Mouse (Mus musculus): ENCODE data around the gene 2810006K23Rik.
A peak's percentile ranks its signal among the peaks of the same experiment; 100 is the strongest.
"Not testable (repeated sequence)": the region's sequence is repeated elsewhere in the genome, so short reads cannot be mapped to it uniquely, and the experiment has no call there.

Gene 2810006K23Rik

DNA sequence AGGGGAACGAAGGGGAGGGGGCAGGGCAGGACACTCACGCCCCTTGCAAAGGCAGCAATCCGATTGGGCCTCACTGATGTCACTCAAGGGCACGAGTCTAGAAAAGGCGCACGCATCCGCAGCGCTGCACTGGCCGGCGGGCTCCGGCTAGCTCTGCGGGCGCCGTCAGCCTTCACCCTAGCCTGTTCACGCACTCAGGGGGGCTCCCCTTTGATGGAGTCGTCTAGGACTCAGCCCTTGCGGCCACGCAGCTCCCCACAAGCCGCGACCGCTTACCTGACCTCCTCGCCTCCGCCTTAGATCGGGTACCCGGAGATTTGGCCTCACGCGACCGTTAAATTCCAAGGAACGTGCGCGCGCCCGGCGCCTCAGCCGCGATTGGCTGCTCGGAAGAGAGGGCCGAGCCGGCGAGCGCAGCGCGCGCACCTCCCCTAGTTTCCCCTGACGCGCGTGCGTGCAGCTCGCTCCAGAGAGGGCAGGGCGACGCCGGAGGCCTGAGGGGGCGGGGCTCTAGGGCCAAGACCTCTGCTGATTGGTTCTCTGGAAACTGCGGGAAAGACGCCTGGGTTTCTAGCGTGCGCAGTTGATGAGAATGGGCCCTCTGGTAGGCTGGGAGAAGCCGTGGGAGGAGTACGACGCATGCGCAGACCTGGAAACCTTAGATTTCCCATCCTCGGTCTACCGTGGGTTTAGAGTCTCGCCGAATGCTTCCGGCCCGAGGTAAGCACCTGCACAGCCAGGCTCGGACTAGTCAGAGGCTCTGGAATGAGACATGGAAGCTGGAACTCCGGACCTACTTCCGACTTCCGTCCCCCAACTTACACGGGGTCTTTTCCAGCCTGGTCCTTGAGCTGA, at the start of gene 2810006K23Rik, which contains the start of gene Mphosph9:
TSS of gene 2810006K23Rik (plus strand) at position 580 of the 855 bp plus-strand sequence.
TSS of gene Mphosph9 (minus strand) at position 463 of the 855 bp plus-strand sequence.
- peak; percentile 100 for DNase-seq

DNA sequence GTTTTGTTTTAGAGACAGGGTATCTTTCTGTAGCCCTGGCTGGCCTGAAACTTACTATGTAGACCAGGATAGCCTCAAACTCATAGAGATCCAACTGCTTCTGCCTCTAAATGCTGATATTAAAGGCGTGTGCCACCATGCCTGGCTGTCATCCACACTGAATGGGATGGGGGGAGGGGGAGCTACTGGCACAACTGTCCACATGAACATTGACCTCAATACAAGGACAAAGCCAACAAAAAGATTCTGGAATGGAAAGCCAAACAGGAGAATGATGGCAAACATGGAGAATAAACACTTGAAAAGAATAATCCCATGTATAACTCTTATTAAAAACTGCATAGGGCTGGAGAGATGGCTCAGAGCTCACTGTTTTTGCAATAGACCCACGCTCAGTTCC, 45.0 kb upstream of the 2810006K23Rik start:
- DNase-seq: no peak

DNA sequence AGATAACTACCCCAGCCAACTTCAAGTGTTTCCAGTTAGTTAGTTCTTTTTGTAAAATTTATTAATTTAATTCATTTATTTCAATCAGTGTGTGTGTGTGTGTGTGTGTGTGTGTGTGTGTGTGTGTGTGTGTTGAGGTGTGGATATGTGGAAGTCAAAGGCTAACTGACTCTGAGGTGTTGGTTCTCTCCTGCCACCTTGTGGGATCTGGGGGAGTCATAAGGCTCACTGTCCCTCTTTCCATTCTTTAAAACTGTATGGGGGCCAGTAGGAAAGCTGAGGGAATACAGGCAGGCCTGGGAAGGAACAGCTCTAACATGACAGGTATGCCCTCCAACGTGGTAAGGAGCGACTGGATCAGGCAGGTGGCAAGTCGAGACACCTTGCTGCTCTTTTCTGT, 43.6 kb upstream of the 2810006K23Rik start:
- peak; percentile 18 to 39 for DNase-seq

DNA sequence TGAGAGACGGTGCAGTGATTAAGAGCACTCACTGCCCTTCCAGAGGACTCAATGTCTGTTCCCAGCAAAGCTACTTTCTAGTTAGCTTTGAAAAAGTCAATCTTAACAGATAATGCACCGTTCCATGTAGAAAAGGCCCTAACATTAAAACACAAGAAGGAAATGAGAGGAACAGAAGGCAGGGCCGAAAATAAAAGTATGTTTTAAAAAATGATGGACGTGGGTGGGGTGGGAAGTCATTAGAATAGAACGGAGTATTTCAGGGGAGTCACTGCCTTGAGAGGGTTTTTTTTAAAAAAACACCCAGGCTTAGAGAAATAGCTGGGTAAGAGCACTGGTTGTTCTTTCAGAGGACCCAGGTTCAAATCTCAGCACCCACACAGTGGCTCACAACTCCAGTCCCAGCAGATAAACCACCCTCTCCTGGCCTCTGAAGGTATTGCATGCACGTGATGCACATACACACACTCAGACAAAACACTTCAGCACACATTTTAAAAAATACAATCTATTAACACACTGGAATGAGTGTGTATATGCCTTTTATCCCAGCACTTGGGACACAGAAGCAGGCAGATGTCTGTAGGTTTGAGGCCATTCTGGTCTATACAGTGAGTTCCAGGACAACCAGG, 40.2 kb upstream of the 2810006K23Rik start:
- no peak for DNase-seq

DNA sequence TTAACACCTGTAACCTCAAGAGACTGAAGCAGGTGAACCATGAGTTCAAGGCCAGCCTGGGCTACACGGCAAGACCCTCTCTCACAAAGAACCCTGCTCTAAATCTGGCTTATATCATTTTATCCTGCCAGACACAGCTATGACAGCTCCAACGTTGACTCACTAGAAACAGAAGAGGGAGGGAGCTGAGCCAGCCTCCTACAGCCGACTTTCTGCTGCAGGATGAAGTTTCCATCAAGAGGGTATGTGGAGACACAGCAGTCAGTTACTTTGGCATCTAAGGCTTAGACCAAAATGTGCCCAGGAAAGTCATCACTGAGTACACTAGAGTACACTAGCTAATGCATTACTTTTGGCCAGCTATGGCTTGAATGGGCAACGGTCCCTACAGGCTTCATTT, 37.7 kb upstream of the 2810006K23Rik start:
- no peak for DNase-seq

DNA sequence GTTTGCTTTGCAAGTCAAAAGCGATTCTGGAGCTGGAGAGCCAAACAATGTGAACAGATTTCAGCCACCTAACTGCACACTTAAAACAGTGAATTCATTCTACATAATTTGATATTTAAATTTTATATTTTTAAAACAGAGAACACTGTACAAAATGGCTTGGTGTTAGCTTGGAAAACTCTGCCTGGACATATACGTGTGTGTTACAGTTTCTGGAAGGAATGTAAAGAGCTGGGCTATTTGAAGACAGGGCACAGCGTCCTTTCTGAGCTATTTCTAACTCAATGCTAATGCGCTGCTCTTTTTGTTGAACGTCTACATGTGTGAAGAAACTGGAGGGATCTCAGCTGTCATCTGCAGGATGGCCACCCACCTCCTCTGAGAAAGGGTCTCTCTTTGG, 33.9 kb upstream of the 2810006K23Rik start:
- DNase-seq: no peak

DNA sequence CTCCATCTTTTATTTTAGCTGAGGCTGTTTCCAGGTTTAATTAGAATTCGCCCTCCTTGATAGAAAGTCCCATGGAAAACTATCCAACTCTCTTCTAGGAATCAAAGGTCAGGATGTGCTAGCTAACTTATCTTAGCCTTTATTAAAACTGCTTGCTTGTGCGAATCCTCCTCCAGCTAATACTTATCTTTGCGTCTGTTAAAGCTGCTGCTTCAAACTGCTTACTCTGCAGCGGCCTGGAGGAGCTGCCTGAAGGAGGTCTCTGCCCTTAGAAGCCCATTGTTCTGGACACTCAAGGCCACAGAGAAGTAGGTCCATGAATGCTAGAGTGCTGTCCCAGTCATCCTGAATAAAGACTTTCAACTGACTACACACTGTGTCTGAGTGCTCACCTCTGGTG, 31.4 kb upstream of the 2810006K23Rik start:
- DNase-seq: no peak

DNA sequence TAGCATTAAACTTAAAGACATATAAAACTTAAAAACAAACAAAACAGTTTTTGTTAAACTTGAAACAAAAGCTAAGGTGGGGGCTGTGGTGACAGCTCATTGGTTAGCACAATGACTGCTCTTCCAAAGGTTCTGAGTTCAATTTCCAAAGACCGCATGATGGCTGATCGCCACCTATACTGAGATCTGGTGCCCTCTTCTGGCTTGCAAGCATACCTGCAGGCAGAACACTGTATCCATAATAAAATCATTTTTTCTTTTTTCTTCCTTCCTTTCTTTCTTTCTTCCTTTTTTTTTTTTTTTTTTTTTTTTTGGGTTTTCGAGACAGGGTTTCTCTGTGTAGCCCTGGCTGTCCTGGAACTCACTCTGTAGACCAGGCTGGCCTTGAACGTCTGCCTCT, 28.6 kb upstream of the 2810006K23Rik start:
- peak; percentile 47 to 59 for DNase-seq

DNA sequence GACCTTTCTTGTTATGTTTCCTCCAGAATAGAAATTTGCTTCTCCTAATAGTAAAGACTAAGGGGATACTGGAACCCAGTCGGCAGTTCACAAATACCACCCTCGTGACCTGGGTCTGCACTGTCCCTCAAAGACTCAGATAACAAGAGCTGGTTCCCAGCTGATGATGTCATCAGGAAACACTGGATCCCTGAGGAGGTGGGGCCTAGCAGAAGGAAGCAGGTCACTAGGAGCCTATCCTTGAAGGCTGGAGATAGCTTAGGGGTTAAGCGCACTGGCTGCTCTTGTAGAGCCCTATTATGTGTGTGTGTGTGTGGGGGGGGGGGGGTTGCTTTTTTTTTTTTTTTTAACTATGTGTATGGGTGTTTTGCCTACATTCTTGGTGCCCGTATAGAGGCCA, 27.8 kb upstream of the 2810006K23Rik start:
- DNase-seq: no peak

DNA sequence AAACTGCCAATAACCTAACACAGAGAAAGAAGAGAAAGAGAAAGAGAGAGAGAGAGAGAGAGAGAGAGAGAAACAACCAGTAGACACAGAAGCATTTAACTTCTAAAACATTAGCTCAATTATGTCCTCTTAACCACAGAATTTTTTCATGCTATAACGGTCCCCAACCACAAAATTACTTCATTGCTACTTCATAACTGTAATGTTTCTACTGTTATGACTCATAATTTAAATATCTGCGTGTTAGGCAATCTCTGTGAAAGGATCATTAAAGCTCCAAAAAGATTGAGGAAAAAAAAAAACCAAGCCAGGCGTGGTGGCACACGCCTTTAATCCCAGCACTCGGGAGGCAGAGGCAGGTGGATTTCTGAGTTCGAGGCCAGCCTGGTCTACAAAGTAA, 25.0 kb upstream of the 2810006K23Rik start:
- DNase-seq: not testable (repeated sequence)

DNA sequence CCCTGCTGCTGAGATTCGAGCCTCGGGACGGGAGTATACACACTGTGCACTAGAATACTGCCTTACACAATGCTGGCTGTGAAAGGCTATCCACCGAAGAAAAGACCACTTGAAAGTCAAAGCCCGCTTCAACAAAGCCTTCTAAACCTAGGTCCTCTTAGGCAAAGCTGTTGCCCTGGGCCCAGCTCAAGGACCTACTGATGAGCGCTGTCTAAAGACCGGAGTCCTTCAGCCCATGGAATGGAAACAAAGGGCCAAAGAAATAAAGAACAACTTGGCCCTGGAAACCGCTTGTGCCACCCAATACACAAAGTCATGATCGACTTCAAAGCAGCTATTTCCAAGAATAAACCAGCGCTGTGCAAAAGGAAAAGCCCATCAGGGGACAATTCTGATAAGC, 18.7 kb upstream of the 2810006K23Rik start:
- no peak for DNase-seq

DNA sequence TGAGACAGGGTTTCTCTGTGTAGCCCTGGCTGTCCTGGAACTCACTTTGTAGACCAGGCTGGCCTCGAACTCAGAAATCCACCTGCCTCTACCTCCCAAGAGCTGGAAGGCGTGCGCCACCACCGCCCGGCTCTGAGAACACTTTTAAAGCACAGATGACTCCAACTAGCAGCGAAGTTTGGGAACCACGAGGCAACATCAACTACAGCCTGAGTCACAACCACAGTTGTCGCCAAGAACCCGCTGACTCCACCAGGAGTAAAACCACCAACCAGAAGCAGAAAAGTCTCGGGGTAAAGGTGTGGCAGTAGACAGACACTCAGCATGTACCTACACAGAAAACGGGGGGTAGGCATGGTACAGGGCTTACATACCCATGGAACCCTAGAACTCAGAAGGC, 17.8 kb upstream of the 2810006K23Rik start:
- no peak for DNase-seq

DNA sequence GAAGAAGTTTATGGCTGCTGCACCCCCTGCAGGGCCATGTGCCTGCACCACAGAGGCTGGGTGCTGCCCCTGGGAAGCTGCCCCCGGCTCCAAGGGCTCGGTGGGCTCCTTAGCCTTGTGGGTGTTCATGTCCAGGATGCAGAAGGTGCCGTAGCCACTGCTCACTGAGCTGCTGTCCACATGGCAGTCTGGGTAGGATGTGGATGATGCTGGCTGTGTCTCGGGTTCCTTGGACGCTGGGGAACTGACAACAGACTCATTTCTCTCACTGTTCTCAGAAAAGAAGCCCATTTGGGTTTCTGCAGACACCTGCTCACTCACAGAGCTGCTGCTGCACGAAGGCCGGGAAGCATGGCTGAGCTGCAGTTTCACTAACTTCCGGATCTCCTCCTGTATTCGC, 12.4 kb upstream of the 2810006K23Rik start:
- DNase-seq: peak; percentile 22 to 25

DNA sequence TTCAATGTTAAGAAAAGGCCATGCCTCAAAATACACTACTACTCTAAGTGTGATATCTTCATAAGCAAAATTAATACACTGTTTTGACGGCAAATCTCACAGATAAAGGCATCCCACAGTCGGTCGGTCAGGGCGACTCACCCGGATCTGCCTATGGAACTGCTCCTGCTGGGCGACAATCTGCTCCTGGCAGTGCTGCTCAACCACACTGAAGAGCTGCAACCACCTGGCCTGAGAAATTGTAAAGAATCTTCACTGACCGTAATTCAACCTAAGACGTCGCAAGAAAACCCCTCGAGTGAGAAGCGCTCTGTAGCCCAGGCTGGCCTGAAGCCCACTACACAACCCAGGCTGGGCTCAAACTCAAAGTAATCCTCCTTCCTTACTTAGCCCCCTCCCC, 11.9 kb upstream of the 2810006K23Rik start:
- DNase-seq: peak; percentile 72 to 84

DNA sequence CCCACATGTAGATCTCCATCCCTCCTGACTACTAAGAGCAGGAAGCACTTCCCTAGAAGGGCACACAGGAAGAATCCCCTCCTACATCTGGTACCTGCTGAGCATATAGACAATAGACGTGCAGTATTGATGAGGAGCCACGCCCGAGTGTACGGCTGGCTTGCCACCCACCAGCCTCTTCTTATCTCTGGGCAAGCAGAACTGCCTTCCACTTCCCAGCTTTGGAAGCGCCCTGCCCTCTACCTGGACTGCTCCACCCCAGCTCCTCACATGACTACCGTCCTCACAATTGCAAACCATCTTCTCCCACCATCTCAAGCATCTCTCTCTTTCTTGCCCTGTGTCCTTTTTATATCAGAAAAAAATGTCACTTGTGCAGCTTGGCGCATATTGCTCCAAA, 10.2 kb upstream of the 2810006K23Rik start:
- DNase-seq: no peak

DNA sequence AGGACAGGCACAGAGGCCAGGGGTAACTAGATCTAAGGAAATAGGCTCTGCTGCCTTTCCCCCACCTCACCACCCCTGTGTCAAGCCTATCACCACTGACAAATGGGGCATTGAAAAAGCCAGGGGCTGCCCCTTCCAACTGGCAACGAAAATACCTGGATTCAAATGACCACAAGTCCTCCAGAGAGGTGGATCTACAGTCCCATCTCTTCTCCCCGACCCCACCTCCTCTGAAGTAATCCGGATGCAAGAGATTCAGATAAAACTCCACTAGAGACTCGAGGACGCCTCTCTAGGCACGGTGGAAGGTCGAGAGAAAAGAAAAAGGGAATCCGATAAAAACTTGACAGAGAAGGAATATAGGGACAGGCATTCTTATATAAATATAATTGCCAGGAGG, 1.1 kb upstream of the 2810006K23Rik start:
- DNase-seq: no peak

DNA sequence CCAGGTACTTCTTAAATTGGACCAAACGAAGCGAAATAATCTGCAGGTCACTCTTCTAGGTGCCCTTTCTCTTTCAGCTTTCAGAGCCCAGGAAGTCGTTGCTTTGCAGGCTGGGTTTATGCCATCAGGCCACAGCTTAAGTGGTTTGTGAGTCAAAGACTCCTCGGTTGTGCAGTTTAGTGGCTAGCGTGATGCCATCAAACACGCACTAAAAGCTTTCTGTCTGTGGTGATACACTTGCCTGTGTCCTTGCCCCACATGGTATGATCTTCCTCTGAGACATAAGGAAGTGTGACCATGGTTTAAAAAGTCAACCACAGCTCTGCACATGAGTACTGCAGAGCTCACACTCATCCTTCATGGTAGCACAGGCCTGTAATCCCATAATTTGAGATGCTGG, 2.2 kb downstream of the 2810006K23Rik start:
- no peak for DNase-seq

DNA sequence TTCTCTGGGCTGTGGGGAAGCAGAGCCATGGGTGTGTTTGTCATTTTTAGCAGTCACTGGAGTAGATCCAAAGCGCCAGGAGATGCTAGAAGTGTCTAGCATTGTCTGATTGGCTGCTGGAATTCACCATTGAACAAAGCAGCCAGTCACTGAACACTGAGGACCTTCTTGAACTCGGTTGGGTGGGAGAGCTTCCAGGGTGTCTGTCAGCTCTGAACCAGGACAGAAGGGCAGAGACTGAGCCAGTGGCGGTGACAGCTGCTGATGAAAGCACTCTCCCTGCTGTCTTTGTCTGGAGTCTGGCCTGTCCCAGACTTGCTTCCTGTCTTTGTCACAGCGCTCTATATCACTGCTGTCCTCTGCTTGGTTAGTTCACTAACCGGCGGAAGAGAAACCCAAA, 6.5 kb downstream of the 2810006K23Rik start:
- DNase-seq: peak; percentile 91 to 93

DNA sequence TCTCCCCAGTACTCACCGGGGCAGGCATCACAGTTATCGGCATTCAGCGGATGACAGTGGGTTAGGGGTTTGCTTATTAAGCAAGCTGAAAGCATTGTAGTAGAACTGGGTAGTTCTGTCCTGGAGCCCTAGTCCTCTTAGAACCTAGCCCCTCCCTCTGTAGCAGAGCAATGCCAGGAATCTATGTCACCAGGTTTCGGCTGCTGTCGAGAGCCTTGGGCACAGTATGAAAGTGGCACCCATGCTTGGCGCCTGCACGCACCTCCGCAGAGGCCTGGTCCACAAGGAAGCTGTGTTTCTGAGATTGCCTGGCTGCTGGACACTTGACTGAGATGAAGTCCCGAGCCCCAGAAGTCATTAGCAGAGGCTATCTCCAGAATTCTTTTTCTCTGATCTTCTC, 9.2 kb downstream of the 2810006K23Rik start:
- DNase-seq: peak in 1 of 2 experiments; percentile 46

DNA sequence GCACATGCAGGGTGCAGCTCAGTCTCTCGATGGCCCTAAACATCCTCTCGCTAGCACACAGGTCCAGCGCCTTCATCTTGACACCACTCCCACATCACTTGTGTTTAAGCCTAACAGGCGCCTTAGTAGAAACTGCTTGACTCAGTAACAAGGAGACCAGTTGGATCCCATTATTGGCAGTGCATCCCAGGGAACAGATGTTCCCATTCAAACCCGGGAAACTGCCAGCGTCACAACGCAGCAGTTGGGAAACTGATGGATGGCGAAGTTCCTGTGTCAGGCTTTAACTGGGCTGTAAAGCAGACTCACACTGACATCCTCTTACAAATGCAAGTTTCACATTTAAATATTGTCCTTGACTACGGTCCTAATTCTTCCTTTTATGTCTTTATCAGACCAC, 10.0 kb downstream of the 2810006K23Rik start:
- DNase-seq: peak; percentile 71 to 83

DNA sequence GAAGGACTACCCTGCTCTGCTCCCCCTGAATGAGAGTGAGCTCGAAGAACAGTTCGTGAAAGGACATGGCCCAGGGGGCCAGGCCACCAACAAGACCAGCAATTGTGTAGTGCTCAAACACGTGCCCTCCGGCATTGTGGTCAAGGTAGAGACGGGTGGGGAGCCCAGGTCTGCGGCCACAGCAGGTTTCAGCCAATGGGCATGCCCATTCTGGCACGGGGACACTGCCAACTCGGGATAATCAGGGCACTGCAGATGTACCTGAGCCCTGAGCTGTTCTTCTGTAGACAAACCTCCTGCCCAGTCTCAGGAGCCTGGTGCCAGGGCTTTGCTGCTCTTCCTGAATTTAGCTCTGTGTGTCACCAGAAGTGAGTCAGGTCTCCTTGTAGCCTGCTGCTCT, 10.9 kb downstream of the 2810006K23Rik start:
- DNase-seq: peak; percentile 75 to 78

DNA sequence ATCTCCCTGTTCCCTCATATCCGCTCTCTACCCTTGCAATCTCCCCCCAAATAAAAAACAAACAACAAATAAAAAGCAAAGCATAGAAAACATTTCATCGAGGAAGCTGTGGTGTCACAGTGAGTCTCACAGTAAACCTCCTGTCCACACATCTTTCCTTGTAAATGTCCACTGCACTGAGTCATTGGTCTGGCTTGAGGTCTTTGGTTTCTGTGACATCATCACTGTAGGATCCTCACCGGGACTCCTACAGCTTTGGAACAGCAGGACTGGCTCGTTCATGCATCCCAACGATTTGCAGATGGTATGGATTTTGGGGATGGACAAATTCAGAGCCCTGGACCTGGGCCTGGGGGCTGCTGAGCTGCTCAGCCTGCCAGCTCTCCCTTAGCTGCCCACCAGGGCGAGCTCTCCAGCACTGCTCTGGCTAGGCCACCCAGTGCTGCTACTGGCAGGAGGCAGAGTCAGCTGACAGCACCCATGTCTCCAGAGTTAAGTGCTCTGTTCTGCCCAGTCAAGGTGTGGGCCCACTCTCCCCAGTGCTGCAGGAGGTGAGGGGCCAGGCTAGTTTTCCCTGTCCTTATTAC, 14.0 kb downstream of the 2810006K23Rik start:
- peak in 1 of 2 experiments; percentile 57 for DNase-seq

DNA sequence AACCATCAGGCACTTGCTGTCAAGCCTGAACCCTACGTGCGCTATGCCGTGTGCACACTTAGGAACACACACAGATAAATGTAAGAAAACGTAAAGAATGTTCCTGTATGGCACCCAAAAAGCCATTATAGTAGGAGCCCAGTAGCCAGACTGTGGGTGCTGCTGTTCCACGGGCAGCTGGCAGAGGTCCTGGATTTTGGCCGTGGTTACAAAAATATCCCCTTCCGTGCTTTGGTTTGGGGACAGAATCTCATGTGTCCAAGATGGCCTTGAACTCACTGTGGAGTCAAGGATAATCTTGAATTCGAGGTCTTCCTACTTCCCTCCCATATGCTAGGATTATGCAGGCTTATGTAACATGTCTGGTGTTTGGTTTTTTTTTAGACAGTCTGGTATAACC, 15.0 kb downstream of the 2810006K23Rik start:
- DNase-seq: peak in 1 of 2 experiments; percentile 24

DNA sequence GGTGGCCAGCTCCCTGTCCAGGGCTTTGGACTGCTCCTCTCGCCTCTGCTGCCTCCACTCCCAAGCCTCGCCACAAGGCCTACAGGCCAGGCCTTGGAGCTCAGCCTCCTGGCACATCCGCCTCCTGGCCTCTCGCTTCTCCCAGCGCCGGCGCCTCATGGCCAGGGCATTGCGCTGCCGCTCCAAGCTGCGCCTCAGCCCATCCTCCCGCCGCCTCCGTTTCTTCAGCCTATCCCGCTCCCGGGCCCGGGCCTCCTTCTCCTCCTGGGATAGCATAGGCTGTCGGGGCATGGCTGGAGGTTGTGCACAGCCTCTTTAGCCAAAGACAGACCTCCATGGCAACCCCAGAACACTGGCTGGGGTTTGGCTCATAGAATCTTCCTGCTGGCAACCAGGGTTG, 21.3 kb downstream of the 2810006K23Rik start:
- DNase-seq: peak; percentile 84 to 89

Measured in cerebellum, postnatal 10 days (tissue).